Mouse (Mus musculus): ENCODE measurements at regions not wholly inside any gene's neighbourhood (a gene's known extent, or its start where the extent isn't known, plus 50 kb on each side); places are given as distances from the start of the nearest gene placed in this dataset.

DNA sequence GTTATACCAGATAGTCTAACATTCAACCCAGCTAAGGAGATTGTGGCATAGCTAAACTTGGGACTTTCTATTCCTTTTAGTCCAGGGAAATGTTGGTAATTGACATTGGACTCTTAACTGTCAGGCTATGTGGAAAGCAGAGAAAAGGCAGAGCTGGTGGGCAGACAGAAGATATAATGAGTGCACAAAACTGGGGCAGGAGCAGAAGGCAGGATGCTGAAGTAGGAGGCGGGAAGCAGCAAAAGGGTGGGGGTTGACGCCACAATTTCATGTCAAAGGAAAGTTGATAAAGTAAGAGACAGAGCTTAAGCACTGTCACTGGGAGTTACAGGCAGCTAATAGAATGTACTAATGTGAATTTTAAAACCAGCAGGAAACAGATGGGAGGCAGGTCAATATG lies 232.7 kb downstream of the Tox3 start:
- no peak overlapping the region for H3K4me2 ChIP-seq
- no peak overlapping the region for H3K27ac ChIP-seq
- no peak overlapping the region for H3K4me3 ChIP-seq
- ATAC-seq (ENCODE audit: low FRiP score): no peak
- H3K9me3 ChIP-seq: no peaks in the 10 kb centered on the region
- no peaks in the 10 kb centered on the region for H3K27me3 ChIP-seq
- no peaks in the 10 kb centered on the region for H3K4me1 ChIP-seq (replicated peaks)
- H3K36me3 ChIP-seq: no peaks in the 10 kb centered on the region
- WGBS: 84% methylated on average over 2 of the region's 2 CpGs
- H3K9ac ChIP-seq: no peak overlapping the region

DNA sequence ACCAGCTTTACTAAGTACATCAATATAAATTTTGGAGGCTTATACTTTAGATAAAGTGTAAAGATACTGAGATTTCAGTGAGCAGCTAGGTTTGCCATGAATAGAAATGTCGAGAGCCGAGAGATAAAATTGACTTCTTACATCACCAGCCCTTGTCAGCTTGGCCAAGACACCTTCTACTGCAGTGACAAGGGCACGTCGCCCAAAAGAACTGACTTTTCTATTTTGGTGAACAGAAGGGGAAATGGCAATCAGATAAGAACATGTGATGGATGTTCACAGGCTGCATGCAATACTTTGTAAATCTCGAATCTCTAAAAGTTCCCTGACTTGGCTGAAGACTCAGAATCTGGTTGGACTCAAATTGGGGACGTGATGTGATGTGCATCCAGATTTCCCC lies 247.6 kb downstream of the Tox3 start:
- ATAC-seq (ENCODE audit: low FRiP score): no peak
- 91% methylated on average over 6 of the region's 6 CpGs for WGBS
- no peak overlapping the region for H3K4me2 ChIP-seq
- H3K4me3 ChIP-seq: no peak overlapping the region
- H3K9me3 ChIP-seq: no peaks in the 10 kb centered on the region
- H3K4me1 ChIP-seq (replicated peaks): no peaks in the 10 kb centered on the region
- no peak overlapping the region for H3K27ac ChIP-seq
- no peaks in the 10 kb centered on the region for H3K36me3 ChIP-seq
- no peak overlapping the region for H3K9ac ChIP-seq
- no peaks in the 10 kb centered on the region for H3K27me3 ChIP-seq

GRCm38 (mm10) chr8:90082630-90083029 lies 265.5 kb downstream of the Tox3 start:
- no peaks in the 10 kb centered on the region for H3K9me3 ChIP-seq
- H3K36me3 ChIP-seq: no peaks in the 10 kb centered on the region
- WGBS: 93% methylated on average over 5 of the region's 5 CpGs
- H3K4me2 ChIP-seq: no peak overlapping the region
- ATAC-seq (ENCODE audit: low FRiP score): no peak
- H3K9ac ChIP-seq: no peak overlapping the region
- no peak overlapping the region for H3K4me3 ChIP-seq
- no peaks in the 10 kb centered on the region for H3K27me3 ChIP-seq
- no peak overlapping the region for H3K27ac ChIP-seq
- no peaks in the 10 kb centered on the region for H3K4me1 ChIP-seq (replicated peaks)

- Histone ChIP-seq H3K4me2 (0 out of 2 replicates have a peak overlapping the region, but pooled peaks have one; percentile 6), H3K36me3 (no peaks in the 10 kb centered on the region), H3K9ac (no peak overlapping the region), H3K9me3 (no peaks in the 10 kb centered on the region), H3K27ac (peak overlapping the region; percentile 77), H3K27me3 (no peaks in the 10 kb centered on the region), H3K4me1 (replicated peaks) (peaks cover 18% of the 10 kb centered on the region), H3K4me3 (no peak overlapping the region)
- ATAC-seq (ENCODE audit: low FRiP score): peak; percentile 76
Observed at GRCm38 (mm10) chr8:90076381-90076780, 271.8 kb downstream of the Tox3 start.

DNA sequence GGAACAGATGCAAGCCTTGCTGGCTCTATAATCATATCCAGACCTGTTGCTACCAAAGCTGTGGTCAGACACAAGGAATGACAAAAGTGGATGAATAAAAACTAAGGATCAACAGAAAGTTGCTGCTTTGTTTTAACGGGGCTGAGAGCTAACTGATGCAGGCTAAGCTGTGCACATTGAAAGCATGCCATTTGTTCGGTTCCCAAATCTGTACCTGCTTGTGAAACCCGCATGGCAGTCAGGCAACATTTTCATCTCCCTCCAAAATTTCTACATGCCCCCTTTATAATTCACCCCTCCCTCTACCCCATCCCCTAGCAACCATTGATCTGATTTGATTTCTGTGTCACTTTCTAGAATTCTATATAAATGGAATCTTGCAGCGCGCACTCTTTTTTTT lies 272.3 kb downstream of the Tox3 start:
- ATAC-seq (ENCODE audit: low FRiP score): no peak
- H3K4me3 ChIP-seq: no peak overlapping the region
- WGBS: 27% methylated on average over 5 of the region's 5 CpGs
- H3K36me3 ChIP-seq: no peaks in the 10 kb centered on the region
- no peaks in the 10 kb centered on the region for H3K9me3 ChIP-seq
- no peaks in the 10 kb centered on the region for H3K27me3 ChIP-seq
- no peak overlapping the region for H3K4me2 ChIP-seq
- H3K4me1 ChIP-seq (replicated peaks): peaks cover 18% of the 10 kb centered on the region
- peak overlapping the region; percentile 77 for H3K27ac ChIP-seq
- no peak overlapping the region for H3K9ac ChIP-seq

GRCm38 (mm10) chr8:90070006-90070405 lies 278.1 kb downstream of the Tox3 start:
- Histone ChIP-seq H3K4me3 (no peak overlapping the region), H3K4me1 (replicated peaks) (peaks cover 16% of the 10 kb centered on the region), H3K27ac (peak overlapping the region; percentile 71), H3K36me3 (no peaks in the 10 kb centered on the region), H3K27me3 (no peaks in the 10 kb centered on the region), H3K9me3 (no peaks in the 10 kb centered on the region), H3K4me2 (peak overlapping the region; percentile 34), H3K9ac (no peak overlapping the region)
- no peak for ATAC-seq (ENCODE audit: low FRiP score)
- WGBS: 38% methylated on average over 5 of the region's 5 CpGs

DNA sequence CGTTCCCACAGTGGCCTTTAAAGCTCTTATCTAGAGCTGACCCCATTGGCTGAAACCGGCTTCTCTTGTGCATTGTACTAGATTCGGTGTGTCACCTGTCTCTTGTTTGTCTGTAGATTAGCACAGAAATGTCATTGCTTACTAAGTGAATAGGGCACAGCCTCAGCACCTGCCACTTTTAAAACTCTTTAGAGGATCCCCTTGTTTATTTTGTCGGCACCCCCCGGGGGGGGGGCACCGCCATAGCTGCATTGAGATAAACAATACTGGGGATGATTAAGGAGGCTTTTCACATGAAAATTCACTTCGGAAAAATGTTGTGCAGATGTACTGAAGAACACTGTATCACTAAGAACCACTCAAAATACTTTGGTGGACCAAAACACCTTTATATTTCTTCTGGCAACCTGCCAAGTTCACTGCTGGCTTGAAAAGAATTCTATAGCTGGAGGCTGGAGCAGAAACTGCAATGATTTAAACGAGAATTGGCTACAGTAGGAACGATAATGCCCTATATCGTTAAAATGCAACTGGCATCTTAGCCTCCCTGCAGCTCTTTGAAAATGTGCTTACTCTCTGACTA lies 278.6 kb downstream of the Tox3 start:
- Histone ChIP-seq H3K4me2 (peak overlapping the region; percentile 34), H3K9ac (0 out of 2 replicates have a peak overlapping the region, but pooled peaks have one; percentile 31), H3K9me3 (no peaks in the 10 kb centered on the region), H3K36me3 (no peaks in the 10 kb centered on the region), H3K4me1 (replicated peaks) (peaks cover 21% of the 10 kb centered on the region), H3K27ac (peak overlapping the region; percentile 71), H3K27me3 (no peaks in the 10 kb centered on the region), H3K4me3 (no peak overlapping the region)
- 5% methylated on average over 10 of the region's 10 CpGs for WGBS
- peak; percentile 13; the same call in 1 of the 2 replicates for ATAC-seq (ENCODE audit: low FRiP score)

- 77% methylated on average over 4 of the region's 4 CpGs for WGBS
- H3K9ac ChIP-seq: no peak overlapping the region
- H3K36me3 ChIP-seq: no peaks in the 10 kb centered on the region
- H3K4me1 ChIP-seq (replicated peaks): peaks cover 25% of the 10 kb centered on the region
- H3K27ac ChIP-seq: no peak overlapping the region
- no peaks in the 10 kb centered on the region for H3K9me3 ChIP-seq
- H3K27me3 ChIP-seq: no peaks in the 10 kb centered on the region
- no peak for ATAC-seq (ENCODE audit: low FRiP score)
- no peak overlapping the region for H3K4me2 ChIP-seq
- H3K4me3 ChIP-seq: no peak overlapping the region
Observed at GRCm38 (mm10) chr8:90068441-90068840, 279.7 kb downstream of the Tox3 start.

DNA sequence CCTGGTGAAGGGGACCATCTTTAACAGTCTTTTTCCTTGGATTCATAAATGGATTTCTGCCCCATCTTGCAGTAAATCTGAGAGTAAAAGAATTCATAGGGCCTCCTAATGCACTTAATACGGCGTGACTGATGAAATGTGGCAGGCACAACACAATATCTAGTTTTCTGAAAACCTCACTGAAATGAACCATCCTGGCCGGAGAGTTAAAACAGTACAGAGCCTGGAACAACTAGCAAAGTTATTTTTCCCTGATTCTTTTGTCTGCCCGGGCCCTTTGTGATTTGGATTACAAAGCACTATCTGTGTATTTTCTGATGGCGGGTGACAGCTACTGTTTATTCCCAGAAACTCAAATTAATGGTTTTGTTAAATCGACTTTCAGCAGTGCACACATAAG lies 283.8 kb downstream of the Tox3 start:
- Histone ChIP-seq H3K9me3 (no peaks in the 10 kb centered on the region), H3K4me2 (no peak overlapping the region), H3K27me3 (no peaks in the 10 kb centered on the region), H3K36me3 (no peaks in the 10 kb centered on the region), H3K4me1 (replicated peaks) (peaks cover 14% of the 10 kb centered on the region), H3K9ac (no peak overlapping the region), H3K4me3 (no peak overlapping the region), H3K27ac (peak overlapping the region; percentile 48)
- WGBS: 22% methylated on average over 6 of the region's 6 CpGs
- no peak for ATAC-seq (ENCODE audit: low FRiP score)

DNA sequence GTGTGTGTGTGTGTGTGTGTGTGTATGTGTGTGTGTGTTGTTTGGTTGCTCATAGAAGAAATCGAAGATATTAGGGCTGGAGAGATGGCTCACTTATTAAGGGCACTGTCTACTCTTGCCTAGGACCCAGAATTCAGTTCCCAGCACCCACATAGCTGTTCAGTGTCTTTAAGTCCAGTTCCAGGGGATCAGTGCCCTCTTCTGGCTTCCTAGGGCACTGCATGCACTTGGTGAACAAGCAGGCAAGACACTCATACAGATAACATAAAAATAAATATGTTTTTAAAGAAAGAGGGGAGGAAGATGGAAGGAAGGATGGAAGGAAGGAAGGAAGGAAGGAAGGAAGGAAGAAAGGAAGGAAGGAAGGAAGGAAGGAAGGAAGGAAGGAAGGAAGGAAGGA lies 284.9 kb downstream of the Tox3 start:
- WGBS: 100% methylated on average over 1 of the region's 1 CpGs
- no peak overlapping the region for H3K4me3 ChIP-seq
- no peak for ATAC-seq (ENCODE audit: low FRiP score)
- no peaks in the 10 kb centered on the region for H3K27me3 ChIP-seq
- H3K36me3 ChIP-seq: no peaks in the 10 kb centered on the region
- peaks cover 20% of the 10 kb centered on the region for H3K4me1 ChIP-seq (replicated peaks)
- no peak overlapping the region for H3K4me2 ChIP-seq
- no peaks in the 10 kb centered on the region for H3K9me3 ChIP-seq
- H3K9ac ChIP-seq: no peak overlapping the region
- H3K27ac ChIP-seq: no peak overlapping the region

DNA sequence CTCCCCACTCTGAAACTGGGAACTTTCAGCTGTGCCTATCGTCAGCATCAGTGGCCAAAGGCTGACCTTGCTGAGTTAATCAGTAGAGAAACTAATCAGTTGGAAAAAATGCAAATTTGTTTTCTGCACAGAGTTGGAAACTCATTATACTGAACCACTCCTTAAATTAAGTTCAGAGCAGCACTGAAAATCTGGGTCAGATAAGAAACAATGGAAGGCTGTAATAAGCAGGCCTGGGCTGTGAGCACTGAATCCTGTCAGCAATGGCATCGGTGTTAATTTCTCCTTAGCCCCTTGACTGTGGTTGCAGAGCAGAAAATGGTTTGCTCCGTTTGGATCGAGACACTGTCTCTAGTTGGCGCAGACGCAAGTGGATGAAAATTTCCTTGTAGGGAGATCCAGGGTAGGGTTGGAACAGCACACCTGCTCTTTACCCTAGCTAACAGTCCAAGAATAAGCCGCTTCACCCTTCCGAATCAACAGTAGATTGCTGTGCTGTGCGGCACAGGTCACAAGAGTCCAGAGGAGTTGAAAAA lies 289.4 kb downstream of the Tox3 start:
- peaks cover 9% of the 10 kb centered on the region for H3K4me1 ChIP-seq (replicated peaks)
- H3K36me3 ChIP-seq: no peaks in the 10 kb centered on the region
- no peak overlapping the region for H3K4me2 ChIP-seq
- WGBS: 68% methylated on average over 9 of the region's 9 CpGs
- H3K9me3 ChIP-seq: no peaks in the 10 kb centered on the region
- H3K4me3 ChIP-seq: no peak overlapping the region
- no peaks in the 10 kb centered on the region for H3K27me3 ChIP-seq
- ATAC-seq (ENCODE audit: low FRiP score): no peak
- peak overlapping the region; percentile 58 for H3K27ac ChIP-seq
- H3K9ac ChIP-seq: no peak overlapping the region

DNA sequence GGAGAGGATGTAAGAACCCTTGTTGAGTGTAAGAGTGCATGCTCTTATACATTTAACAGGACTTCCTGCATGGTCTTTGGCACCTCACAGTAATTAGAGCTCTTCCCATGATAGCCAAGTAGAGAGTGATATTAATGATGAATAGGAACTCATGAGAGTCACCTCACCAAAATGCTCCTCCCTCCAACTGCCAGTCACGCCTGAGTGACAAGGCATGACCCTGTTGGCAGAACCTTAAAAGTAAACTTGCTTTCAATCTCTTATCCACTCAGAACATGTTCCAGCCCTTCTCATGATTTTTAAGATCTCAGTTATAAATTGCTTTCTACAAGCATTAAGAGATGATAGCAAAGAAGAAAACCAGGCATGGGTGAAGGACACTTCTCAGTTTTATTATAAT lies 291.8 kb downstream of the Tox3 start:
- no peak overlapping the region for H3K27ac ChIP-seq
- H3K4me2 ChIP-seq: no peak overlapping the region
- no peaks in the 10 kb centered on the region for H3K9me3 ChIP-seq
- H3K4me1 ChIP-seq (replicated peaks): peaks cover 9% of the 10 kb centered on the region
- no peaks in the 10 kb centered on the region for H3K27me3 ChIP-seq
- H3K9ac ChIP-seq: no peak overlapping the region
- no peak overlapping the region for H3K4me3 ChIP-seq
- no peaks in the 10 kb centered on the region for H3K36me3 ChIP-seq
- no peak for ATAC-seq (ENCODE audit: low FRiP score)
- whole genome bisulfite sequencing: 83% methylated on average over 1 of the region's 1 CpGs

GRCm38 (mm10) chr8:90046779-90047178 lies 301.4 kb downstream of the Tox3 start:
- Histone ChIP-seq H3K27me3 (no peaks in the 10 kb centered on the region; the same call in 1 of the 2 replicates), H3K9me3 (no peaks in the 10 kb centered on the region), H3K27ac (no peak overlapping the region), H3K9ac (no peak overlapping the region), H3K36me3 (no peaks in the 10 kb centered on the region), H3K4me2 (no peak overlapping the region), H3K4me1 (replicated peaks) (0 out of 2 replicates have a peak, but pooled peaks cover 4% of the 10 kb centered on the region), H3K4me3 (no peak overlapping the region)
- WGBS: 51% methylated on average over 9 of the region's 9 CpGs
- no peak for ATAC-seq (ENCODE audit: low FRiP score)
